Mouse (Mus musculus) limb, embryonic 14.5 days (tissue): ENCODE data around the gene Cpt1a. TPM values are rescaled to one million over a fixed set of nuclear protein-coding genes. Genes with fewer than 3 reads are reported as not detected.

ENCODE experiments used
- ATAC-seq: fragments of 200-750 bp; cut with Nextera tagmentation; 2 replicates; pipeline ENCODE4 v1.8.0; 2017; ENCODE audit warnings: low read depth, moderate number of reproducible peaks, moderate TSS enrichment; ENCODE audit not compliant: low FRiP score
- DNase-seq: peaks from one replicate; pipeline ENCODE4 v3.0.0-alpha.2; 2015; ENCODE audit warnings: low spot score
- H3K27ac ChIP-seq: fragments of 300-500 bp; sonication (generic); replicated peaks from 2 replicates; pipeline ENCODE4 v1.5.1; 2014; ENCODE audit warnings: low read depth, mild to moderate bottlenecking, low read length, moderate library complexity, mixed read lengths
- H3K27me3 ChIP-seq: fragments of 300-500 bp; sonication (generic); 2 replicates; pipeline ENCODE4 v1.6.1; 2014; ENCODE audit warnings: low read length, mixed read lengths; ENCODE audit not compliant: control insufficient read depth, insufficient read depth
- H3K36me3 ChIP-seq: fragments of 300-500 bp; sonication (generic); 2 replicates; pipeline ENCODE4 v1.6.1; 2014; ENCODE audit warnings: mild to moderate bottlenecking, low read length, moderate library complexity, mixed read lengths; ENCODE audit not compliant: control insufficient read depth, insufficient read depth
- H3K4me1 ChIP-seq: fragments of 300-500 bp; sonication (generic); 2 replicates; pipeline ENCODE4 v1.6.1; 2014; ENCODE audit warnings: antibody characterized with exemption, low read length, mixed read lengths; ENCODE audit not compliant: control insufficient read depth, insufficient read depth
- H3K4me2 ChIP-seq: fragments of 300-500 bp; sonication (generic); replicated peaks from 2 replicates; pipeline ENCODE4 v1.6.1; 2014; ENCODE audit warnings: low read depth, mild to moderate bottlenecking, low read length, moderate library complexity; ENCODE audit not compliant: severe bottlenecking
- H3K4me3 ChIP-seq: fragments of 300-500 bp; sonication (generic); replicated peaks from 2 replicates; pipeline ENCODE4 v1.5.1; 2014; ENCODE audit warnings: low read length
- H3K9ac ChIP-seq: fragments of 300-500 bp; sonication (generic); 2 replicates; pipeline ENCODE4 v1.6.1; 2014; ENCODE audit warnings: mild to moderate bottlenecking, low read depth, low read length, moderate library complexity; ENCODE audit not compliant: severe bottlenecking
- H3K9me3 ChIP-seq: fragments of 300-500 bp; sonication (generic); 2 replicates; pipeline ENCODE4 v1.6.1; 2016; ENCODE audit warnings: low read length; ENCODE audit not compliant: control insufficient read depth
- POLR2A ChIP-seq: fragments of 200-500 bp; IDR thresholded peaks from 2 replicates; pipeline ENCODE4 v1.8.0; 2012; ENCODE audit warnings: inconsistent platforms, mild to moderate bottlenecking, moderate library complexity, borderline replicate concordance; ENCODE audit not compliant: insufficient read depth, insufficient read length; ENCODE audit errors: extremely low read depth
- WGBS: fragments of 180-500 bp; shearing (Covaris S2); extraction: QIAGEN DNeasy Blood & Tissue Kit; methylation state at CpG from one replicate; pipeline ENCODE4 v1.1.7; 2014; 5-methylcytosine and 5-hydroxymethylcytosine counted together
- polyA plus RNA-seq, 2 experiments: library from polyadenylated mRNA; depleted of rRNA in 1 of 2; stranded (reverse) in 1 of 2; unstranded in 1 of 2; fragments of >200 nt; fragmentation: Nextera tagmentation in 1 of 2; extraction: Ambion mirVana in 1 of 2; gene quantifications; 2 replicates each; pipeline versions ENCODE4 v1.2.1 to v1.2.3; 2012 to 2014

The Cpt1a gene
- polyA plus RNA-seq, 2 experiments: 20.3 to 21.7 TPM

DNA sequence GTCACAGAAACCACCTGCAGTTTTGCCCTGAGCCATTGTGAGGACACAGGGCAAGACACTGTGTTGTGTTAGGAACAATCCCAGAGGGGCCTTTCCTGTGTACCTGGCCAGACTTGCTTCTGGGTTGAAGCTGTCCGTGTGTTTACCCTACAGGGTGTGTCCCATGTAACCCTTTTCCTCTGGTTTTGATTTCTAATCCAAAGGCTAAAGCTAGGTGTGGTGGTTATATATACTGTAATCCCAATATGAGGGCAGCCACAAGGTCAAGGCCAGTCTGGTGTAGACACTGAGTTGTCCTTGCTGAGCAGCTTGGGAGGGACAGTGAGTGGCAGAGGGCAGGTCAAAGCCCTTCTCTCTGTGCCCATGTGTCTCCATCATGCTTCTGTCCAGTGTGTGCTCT is 13.8 kb downstream of the Cpt1a start:
- H3K27ac ChIP-seq: no peak overlapping the region
- H3K4me2 ChIP-seq: no peak overlapping the region
- H3K36me3 ChIP-seq: no peaks in the 10 kb centered on the region
- 88% methylated on average over 1 of the region's 1 CpGs for WGBS
- ATAC-seq: no peak
- H3K27me3 ChIP-seq: no peaks in the 10 kb centered on the region
- no peaks in the 10 kb centered on the region for H3K4me1 ChIP-seq
- no peak overlapping the region for H3K9ac ChIP-seq
- no peak for DNase-seq
- no peak overlapping the region for H3K4me3 ChIP-seq
- TF ChIP-seq POLR2A: no peak
- no peaks in the 10 kb centered on the region for H3K9me3 ChIP-seq

DNA sequence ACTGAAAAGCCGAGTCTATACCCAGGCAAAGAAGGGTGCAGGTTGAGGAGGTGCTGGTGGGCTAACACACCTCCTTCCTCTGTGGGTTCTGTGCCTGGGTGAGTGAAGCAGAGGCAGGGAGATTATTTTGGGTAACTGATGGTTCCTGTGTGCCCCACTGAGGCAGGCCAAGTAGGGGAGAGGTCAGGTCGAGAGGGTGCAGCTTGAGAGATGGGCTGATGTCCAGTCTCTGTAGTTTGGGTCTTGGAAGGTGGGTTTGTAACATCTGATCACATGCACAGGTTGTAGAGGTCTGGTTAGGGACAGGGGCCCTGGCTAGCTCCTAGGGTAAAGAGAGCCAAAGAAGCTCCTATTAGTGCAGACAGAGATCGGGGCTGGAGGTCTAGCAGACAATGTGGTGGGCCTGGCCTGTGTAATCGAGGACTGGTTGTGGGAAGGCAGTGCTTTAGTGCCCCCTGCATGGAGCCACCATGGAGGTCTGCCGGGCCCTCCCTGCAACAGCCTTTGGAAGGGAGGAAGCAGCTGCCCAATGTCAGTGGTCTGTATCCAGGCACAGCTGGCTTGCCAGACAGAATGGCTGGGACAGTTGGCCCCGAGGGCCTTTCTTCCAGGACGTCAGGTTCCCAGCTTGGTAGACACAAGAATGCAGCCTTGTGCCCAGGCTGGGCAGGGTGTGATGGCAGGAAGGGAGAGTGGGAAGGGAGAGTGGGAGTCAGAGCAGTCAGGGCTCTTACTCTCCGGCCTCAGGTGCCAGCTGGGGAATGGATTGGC is 14.5 kb downstream of the Cpt1a start:
- ATAC-seq: peak; percentile 26; the same call in 1 of the 2 replicates
- no peaks in the 10 kb centered on the region for H3K27me3 ChIP-seq
- H3K9me3 ChIP-seq: no peaks in the 10 kb centered on the region
- no peak overlapping the region for H3K4me2 ChIP-seq
- WGBS: 54% methylated on average over 8 of the region's 8 CpGs
- no peak overlapping the region for H3K9ac ChIP-seq
- no peak overlapping the region; the same call in 1 of the 2 replicates for H3K27ac ChIP-seq
- no peak overlapping the region for H3K4me3 ChIP-seq
- no peak for TF ChIP-seq POLR2A
- H3K4me1 ChIP-seq: no peaks in the 10 kb centered on the region
- H3K36me3 ChIP-seq: no peaks in the 10 kb centered on the region
- DNase-seq: no peak

DNA sequence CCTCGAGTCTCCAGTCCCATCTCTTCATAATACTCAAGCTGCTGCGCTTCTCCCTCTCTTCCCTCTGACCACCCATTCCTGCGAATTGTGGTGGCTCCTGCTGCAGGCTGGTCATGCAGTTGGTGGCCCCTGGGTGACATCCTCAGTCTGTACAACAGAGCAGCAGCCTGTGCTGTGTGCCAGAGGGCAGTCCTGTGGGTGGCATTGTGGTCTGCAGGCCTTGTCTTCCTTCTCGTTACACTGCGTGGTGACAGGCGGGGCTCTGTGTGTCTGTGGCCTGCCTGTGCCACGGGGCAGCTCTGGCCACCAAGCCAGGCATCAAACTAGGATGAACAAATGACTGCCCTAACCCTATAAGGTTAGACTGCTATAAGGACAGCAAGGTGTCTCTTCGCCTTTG is 17.1 kb downstream of the Cpt1a start:
- Histone ChIP-seq H3K27ac (no peak overlapping the region), H3K4me2 (no peak overlapping the region), H3K9me3 (no peaks in the 10 kb centered on the region), H3K9ac (no peak overlapping the region), H3K4me1 (no peaks in the 10 kb centered on the region), H3K4me3 (no peak overlapping the region), H3K27me3 (no peaks in the 10 kb centered on the region), H3K36me3 (no peaks in the 10 kb centered on the region)
- DNase-seq: no peak
- no peak for TF ChIP-seq POLR2A
- WGBS: 79% methylated on average over 8 of the region's 8 CpGs
- ATAC-seq: no peak

DNA sequence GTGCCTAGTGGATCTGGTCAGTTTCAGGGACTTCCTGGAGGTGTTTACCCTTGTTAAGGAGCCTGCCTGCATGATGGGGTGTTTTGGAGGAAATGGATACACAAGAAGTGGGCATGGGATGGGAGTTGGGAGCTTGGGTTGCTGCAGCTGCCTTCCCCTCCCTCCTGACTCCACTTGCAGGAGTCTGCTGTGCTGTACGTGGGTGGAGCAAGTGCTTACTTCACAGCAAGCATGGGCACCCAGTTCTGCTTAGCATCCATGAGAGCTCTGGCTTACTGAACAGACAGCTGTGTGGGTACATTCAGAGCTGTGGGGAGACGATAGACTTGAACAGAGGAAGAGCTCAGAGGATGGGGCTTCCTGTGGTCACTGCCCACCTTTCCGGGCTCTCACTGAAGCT is 18.9 kb downstream of the Cpt1a start:
- H3K9me3 ChIP-seq: no peaks in the 10 kb centered on the region
- no peaks in the 10 kb centered on the region for H3K36me3 ChIP-seq
- no peak overlapping the region for H3K4me3 ChIP-seq
- H3K4me1 ChIP-seq: no peaks in the 10 kb centered on the region
- H3K4me2 ChIP-seq: no peak overlapping the region
- DNase-seq (no peak), ATAC-seq (no peak)
- H3K27ac ChIP-seq: no peak overlapping the region
- H3K9ac ChIP-seq: no peak overlapping the region
- H3K27me3 ChIP-seq: no peaks in the 10 kb centered on the region
- TF ChIP-seq POLR2A: no peak
- 83% methylated on average over 3 of the region's 3 CpGs for WGBS

DNA sequence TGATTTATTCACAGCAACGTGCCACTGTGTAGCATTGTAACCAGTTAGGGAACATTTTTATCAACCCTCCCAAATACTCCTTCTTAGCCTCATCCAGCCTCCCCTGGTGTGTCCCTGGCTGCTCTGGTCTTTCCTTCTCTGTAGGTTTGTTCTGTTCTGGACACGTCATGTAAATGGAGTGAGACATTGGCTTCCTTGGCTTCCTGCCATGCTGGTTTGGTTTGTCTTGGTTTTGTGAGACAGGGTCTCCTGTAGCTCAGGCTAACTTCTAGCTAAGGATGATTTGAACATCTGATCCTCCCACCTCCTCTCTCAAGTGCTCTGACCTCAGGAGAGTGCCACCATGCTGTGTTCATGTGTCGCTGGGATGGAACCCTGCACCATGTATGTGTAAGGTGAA is 21.8 kb downstream of the Cpt1a start:
- no peak for TF ChIP-seq POLR2A
- H3K36me3 ChIP-seq: no peaks in the 10 kb centered on the region
- no peak overlapping the region for H3K4me3 ChIP-seq
- DNase-seq (no peak), ATAC-seq (no peak)
- H3K4me1 ChIP-seq: no peaks in the 10 kb centered on the region
- no peak overlapping the region for H3K4me2 ChIP-seq
- H3K27me3 ChIP-seq: no peaks in the 10 kb centered on the region
- H3K9ac ChIP-seq: no peak overlapping the region
- no peaks in the 10 kb centered on the region for H3K9me3 ChIP-seq
- H3K27ac ChIP-seq: no peak overlapping the region
- 74% methylated on average over 3 of the region's 3 CpGs for WGBS
